Mouse (Mus musculus) E14TG2a.4 (cell line): ENCODE measurements at regions not wholly inside any gene's neighbourhood (a gene's known extent, or its start where the extent isn't known, plus 50 kb on each side); places are given as distances from the start of the nearest gene placed in this dataset.

Source experiments
- CTCF ChIP-seq: conservative IDR thresholded peaks from 2 replicates; pipeline ENCODE4 v1.5.1; 2014; ENCODE audit warnings: low read length
- NANOG ChIP-seq: IDR thresholded peaks from 2 replicates; pipeline ENCODE4 v1.6.1; 2014; ENCODE audit warnings: borderline replicate concordance, low read length, mixed read lengths
- POU5F1 ChIP-seq: IDR thresholded peaks from 2 replicates; pipeline ENCODE4 v1.6.1; 2014; ENCODE audit warnings: low read length, borderline replicate concordance

DNA sequence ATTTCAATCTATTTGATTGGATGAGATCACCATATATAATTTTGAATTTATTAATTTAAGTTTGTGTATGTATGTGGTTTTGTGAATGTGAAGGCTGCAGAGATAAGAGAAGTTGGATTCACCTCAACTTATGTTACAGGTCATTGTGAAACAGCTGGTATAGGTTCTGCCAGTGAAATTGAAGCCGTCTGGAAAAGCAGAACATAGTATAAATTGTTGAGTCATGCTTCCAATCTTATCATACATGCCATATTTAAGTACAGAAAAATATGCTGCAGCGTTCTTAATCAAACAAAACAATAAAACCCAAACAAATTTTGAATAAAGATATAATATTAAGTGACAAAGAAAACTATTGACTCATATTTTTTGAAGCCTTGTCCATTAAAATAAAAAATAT, 415.6 kb downstream of the 1700008P02Rik start:
- no peak for TF ChIP-seq CTCF
- no peak for TF ChIP-seq POU5F1
- TF ChIP-seq NANOG = no peak
